Mouse (Mus musculus) stomach, embryonic 15.5 days (tissue): ENCODE results near the gene Cbr3. TPM values are rescaled to one million over a fixed set of nuclear protein-coding genes. Genes with fewer than 3 reads are reported as not detected.

Experiments
- ATAC-seq: fragments of 200-750 bp; cut with Nextera tagmentation; 2 replicates; pipeline ENCODE4 v1.8.0; 2017; ENCODE audit warnings: low read depth, moderate number of reproducible peaks, moderate TSS enrichment; ENCODE audit not compliant: insufficient read depth, low FRiP score
- H3K27ac ChIP-seq: fragments of 300-500 bp; sonication (generic); 2 replicates; pipeline ENCODE4 v1.5.1; 2015; ENCODE audit warnings: mild to moderate bottlenecking, inconsistent platforms
- H3K27me3 ChIP-seq: fragments of 300-500 bp; sonication (generic); replicated peaks from 2 replicates; pipeline ENCODE4 v1.6.1; 2015; ENCODE audit warnings: inconsistent platforms
- H3K36me3 ChIP-seq: fragments of 300-500 bp; sonication (generic); 2 replicates; pipeline ENCODE4 v1.6.1; 2015; ENCODE audit warnings: inconsistent platforms
- H3K4me1 ChIP-seq: fragments of 300-500 bp; sonication (generic); 2 replicates; pipeline ENCODE4 v1.6.1; 2015; ENCODE audit warnings: inconsistent platforms
- H3K4me2 ChIP-seq: fragments of 300-500 bp; sonication (generic); 2 replicates; pipeline ENCODE4 v1.6.1; 2015; ENCODE audit warnings: mild to moderate bottlenecking, inconsistent platforms
- H3K4me3 ChIP-seq: fragments of 300-500 bp; sonication (generic); replicated peaks from 2 replicates; pipeline ENCODE4 v1.5.1; 2015; ENCODE audit warnings: inconsistent platforms
- H3K9ac ChIP-seq: fragments of 300-500 bp; sonication (generic); 2 replicates; pipeline ENCODE4 v1.6.1; 2015; ENCODE audit warnings: inconsistent platforms
- H3K9me3 ChIP-seq: fragments of 300-500 bp; sonication (generic); 2 replicates; pipeline ENCODE4 v1.6.1; 2016; ENCODE audit warnings: inconsistent platforms
- WGBS: fragments of 180-500 bp; shearing (Covaris S2); methylation state at CpG from one replicate; pipeline ENCODE4 v1.1.7; 2015; 5-methylcytosine and 5-hydroxymethylcytosine counted together
- polyA plus RNA-seq: library from polyadenylated mRNA; unstranded; fragments of >200 nt; fragmentation: Nextera tagmentation; extraction: Ambion mirVana; gene quantifications from 2 replicates; pipeline ENCODE4 v1.2.1, GENCODE M21; 2015

Gene Cbr3
- polyA plus RNA-seq, 1 experiment from 2014 or later: 18.6 TPM

- Histone ChIP-seq H3K9ac (peak overlapping the region; percentile 60), H3K4me3 (peak overlapping the region; percentile 69), H3K9me3 (no peaks in the 10 kb centered on the region), H3K27me3 (no peaks in the 10 kb centered on the region), H3K36me3 (no peaks in the 10 kb centered on the region), H3K27ac (peak overlapping the region; percentile 60), H3K4me1 (peaks cover 13% of the 10 kb centered on the region; the same call in 1 of the 2 replicates), H3K4me2 (peak overlapping the region; percentile 93)
- WGBS: 5% methylated on average over 31 of the region's 31 CpGs
- ATAC-seq: peak; percentile 24; the same call in 1 of the 2 replicates
These were observed 29.3 kb downstream of the Cbr3 start for GRCm38 (mm10) chr16:93712189-93712885.

GRCm38 (mm10) chr16:93712966-93713365 is 30.0 kb downstream of the Cbr3 start:
- Histone ChIP-seq H3K9ac (no peak overlapping the region), H3K27me3 (no peaks in the 10 kb centered on the region), H3K36me3 (no peaks in the 10 kb centered on the region), H3K4me3 (peak overlapping the region; percentile 69), H3K4me2 (peak overlapping the region; percentile 93), H3K4me1 (peaks cover 15% of the 10 kb centered on the region; the same call in 1 of the 2 replicates), H3K9me3 (no peaks in the 10 kb centered on the region), H3K27ac (no peak overlapping the region)
- ATAC-seq: no peak
- 75% methylated on average over 7 of the region's 7 CpGs for WGBS

GRCm38 (mm10) chr16:93714426-93714825 is 31.4 kb downstream of the Cbr3 start:
- no peak overlapping the region for H3K27ac ChIP-seq
- H3K4me2 ChIP-seq: no peak overlapping the region
- peaks cover 15% of the 10 kb centered on the region; the same call in 1 of the 2 replicates for H3K4me1 ChIP-seq
- no peak overlapping the region for H3K9ac ChIP-seq
- H3K36me3 ChIP-seq: no peaks in the 10 kb centered on the region
- 28% methylated on average over 5 of the region's 5 CpGs for WGBS
- H3K27me3 ChIP-seq: no peaks in the 10 kb centered on the region
- H3K4me3 ChIP-seq: no peak overlapping the region
- ATAC-seq: no peak
- H3K9me3 ChIP-seq: no peaks in the 10 kb centered on the region

GRCm38 (mm10) chr16:93715826-93716225 is 32.8 kb downstream of the Cbr3 start:
- Histone ChIP-seq H3K9me3 (no peaks in the 10 kb centered on the region), H3K9ac (no peak overlapping the region), H3K4me2 (peak overlapping the region; percentile 21), H3K4me3 (no peak overlapping the region), H3K27me3 (no peaks in the 10 kb centered on the region), H3K4me1 (peaks cover 15% of the 10 kb centered on the region; the same call in 1 of the 2 replicates), H3K27ac (peak overlapping the region; percentile 2; the same call in 1 of the 2 replicates), H3K36me3 (no peaks in the 10 kb centered on the region)
- 72% methylated on average over 6 of the region's 6 CpGs for WGBS
- ATAC-seq: no peak

- Histone ChIP-seq H3K4me1 (peaks cover 15% of the 10 kb centered on the region; the same call in 1 of the 2 replicates), H3K36me3 (no peaks in the 10 kb centered on the region), H3K9ac (no peak overlapping the region), H3K27ac (0 out of 2 replicates have a peak overlapping the region, but pooled peaks have one; percentile 11), H3K4me3 (no peak overlapping the region), H3K9me3 (no peaks in the 10 kb centered on the region), H3K27me3 (no peaks in the 10 kb centered on the region), H3K4me2 (no peak overlapping the region)
- ATAC-seq: peak; percentile 70
- WGBS: 19% methylated on average over 5 of the region's 5 CpGs
These were observed 34.3 kb downstream of the Cbr3 start for GRCm38 (mm10) chr16:93717299-93717703.

GRCm38 (mm10) chr16:93721771-93722170 is 38.8 kb downstream of the Cbr3 start:
- peaks cover 8% of the 10 kb centered on the region; the same call in 1 of the 2 replicates for H3K4me1 ChIP-seq
- no peaks in the 10 kb centered on the region for H3K36me3 ChIP-seq
- WGBS: 74% methylated on average over 5 of the region's 5 CpGs
- no peak overlapping the region for H3K9ac ChIP-seq
- no peak overlapping the region for H3K4me3 ChIP-seq
- no peak overlapping the region for H3K4me2 ChIP-seq
- ATAC-seq: no peak
- no peaks in the 10 kb centered on the region for H3K27me3 ChIP-seq
- no peaks in the 10 kb centered on the region for H3K9me3 ChIP-seq
- no peak overlapping the region for H3K27ac ChIP-seq

- no peak overlapping the region for H3K4me2 ChIP-seq
- no peak overlapping the region for H3K4me3 ChIP-seq
- H3K36me3 ChIP-seq: no peaks in the 10 kb centered on the region
- H3K9ac ChIP-seq: no peak overlapping the region
- peaks cover under 1% of the 10 kb centered on the region; the same call in 1 of the 2 replicates for H3K4me1 ChIP-seq
- no peaks in the 10 kb centered on the region for H3K9me3 ChIP-seq
- WGBS: 56% methylated on average over 2 of the region's 2 CpGs
- H3K27ac ChIP-seq: no peak overlapping the region
- no peak for ATAC-seq
- H3K27me3 ChIP-seq: no peaks in the 10 kb centered on the region
These were observed 39.5 kb downstream of the Cbr3 start for GRCm38 (mm10) chr16:93722476-93722875.

- ATAC-seq: 0 out of 2 replicates have a peak, but pooled peaks have one; percentile 38
- H3K4me2 ChIP-seq: no peak overlapping the region
- no peak overlapping the region for H3K27ac ChIP-seq
These were observed 42.6 kb downstream of the Cbr3 start for GRCm38 (mm10) chr16:93725417-93726144.

GRCm38 (mm10) chr16:93726186-93726585 is 43.2 kb downstream of the Cbr3 start:
- 77% methylated on average over 4 of the region's 4 CpGs for WGBS
- Histone ChIP-seq H3K27me3 (no peaks in the 10 kb centered on the region), H3K4me3 (no peak overlapping the region), H3K4me1 (no peaks in the 10 kb centered on the region), H3K36me3 (no peaks in the 10 kb centered on the region), H3K9me3 (no peaks in the 10 kb centered on the region), H3K27ac (no peak overlapping the region), H3K9ac (no peak overlapping the region), H3K4me2 (no peak overlapping the region)
- ATAC-seq: no peak

More at GRCm38 (mm10) chr16:93725417-93726144, 42.6 kb downstream of the Cbr3 start:
- Histone ChIP-seq H3K9ac (no peak overlapping the region), H3K9me3 (no peaks in the 10 kb centered on the region), H3K4me1 (no peaks in the 10 kb centered on the region), H3K36me3 (no peaks in the 10 kb centered on the region), H3K4me3 (no peak overlapping the region), H3K27me3 (no peaks in the 10 kb centered on the region)
- WGBS: 54% methylated on average over 8 of the region's 8 CpGs

GRCm38 (mm10) chr16:93728676-93729075 is 45.7 kb downstream of the Cbr3 start:
- Histone ChIP-seq H3K27me3 (no peaks in the 10 kb centered on the region), H3K27ac (no peak overlapping the region), H3K36me3 (no peaks in the 10 kb centered on the region), H3K4me3 (no peak overlapping the region), H3K4me2 (no peak overlapping the region), H3K9me3 (no peaks in the 10 kb centered on the region), H3K4me1 (no peaks in the 10 kb centered on the region), H3K9ac (no peak overlapping the region)
- 78% methylated on average over 9 of the region's 9 CpGs for WGBS
- no peak for ATAC-seq

GRCm38 (mm10) chr16:93729801-93730721 is 47.0 kb downstream of the Cbr3 start:
- 82% methylated on average over 23 of the region's 23 CpGs for WGBS
- Histone ChIP-seq H3K4me3 (no peak overlapping the region), H3K36me3 (no peaks in the 10 kb centered on the region), H3K9ac (no peak overlapping the region), H3K9me3 (no peaks in the 10 kb centered on the region), H3K27me3 (no peaks in the 10 kb centered on the region), H3K4me2 (no peak overlapping the region), H3K27ac (no peak overlapping the region), H3K4me1 (no peaks in the 10 kb centered on the region)
- no peak for ATAC-seq
